Mouse (Mus musculus): ENCODE measurements at regions not wholly inside any gene's neighbourhood (a gene's known extent, or its start where the extent isn't known, plus 50 kb on each side); places are given as distances from the start of the nearest gene placed in this dataset.
A peak's percentile ranks its signal among the peaks of the same experiment; 100 is the strongest.

- DNase-seq (ENCODE audit: low spot score): no peak
Measured at GRCm38 (mm10) chr4:64812812-64813211, 311.2 kb upstream of the Pappa start.

GRCm38 (mm10) chr4:64832882-64833281 lies 291.1 kb upstream of the Pappa start:
- DNase-seq (ENCODE audit: low spot score): peak; percentile 39

DNA sequence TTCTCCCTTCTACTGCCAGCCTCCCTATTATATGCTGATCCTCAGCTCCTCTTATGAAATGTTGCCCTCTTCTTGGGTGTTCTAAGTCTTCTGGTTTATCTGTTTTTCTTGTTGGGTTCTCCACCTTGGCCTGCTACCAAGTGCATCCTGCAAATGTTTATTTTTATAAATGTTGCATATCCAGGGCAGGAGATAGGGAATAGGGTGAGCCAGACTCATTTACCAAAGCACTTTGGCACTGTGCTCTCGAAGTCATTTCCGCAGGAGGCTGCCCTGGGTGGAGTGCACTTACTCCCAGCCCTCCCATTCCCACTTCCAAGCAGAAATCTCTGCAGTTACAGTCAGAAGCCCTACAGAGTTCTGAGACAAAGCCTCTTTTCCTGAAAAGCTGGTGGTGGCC lies 249.5 kb upstream of the Pappa start:
- peak; percentile 60 for DNase-seq (ENCODE audit: low spot score)

DNA sequence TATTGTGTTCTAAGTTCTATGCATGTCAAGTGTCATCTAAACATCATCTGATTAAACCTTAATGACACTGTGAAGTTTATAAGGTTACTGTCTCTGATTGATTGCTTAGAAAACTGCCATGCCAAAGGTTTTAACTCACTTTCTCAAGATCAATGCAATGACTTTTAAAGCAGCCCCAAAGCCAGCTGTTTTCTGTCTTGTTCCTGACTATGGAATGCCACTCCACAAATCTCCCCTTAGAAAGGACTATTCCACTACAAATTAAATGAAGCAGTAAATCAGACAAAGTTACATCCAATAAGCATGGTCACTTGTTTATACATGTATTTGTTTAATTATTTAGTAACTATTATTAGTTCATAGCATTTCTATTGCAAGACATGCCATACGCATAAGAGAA lies 247.1 kb upstream of the Pappa start:
- DNase-seq (ENCODE audit: low spot score): no peak

GRCm38 (mm10) chr4:64897935-64898334 lies 226.0 kb upstream of the Pappa start:
- no peak for DNase-seq (ENCODE audit: low spot score)

GRCm38 (mm10) chr4:64901091-64901845 lies 222.7 kb upstream of the Pappa start:
- DNase-seq (ENCODE audit: low spot score): peak; percentile 63

DNA sequence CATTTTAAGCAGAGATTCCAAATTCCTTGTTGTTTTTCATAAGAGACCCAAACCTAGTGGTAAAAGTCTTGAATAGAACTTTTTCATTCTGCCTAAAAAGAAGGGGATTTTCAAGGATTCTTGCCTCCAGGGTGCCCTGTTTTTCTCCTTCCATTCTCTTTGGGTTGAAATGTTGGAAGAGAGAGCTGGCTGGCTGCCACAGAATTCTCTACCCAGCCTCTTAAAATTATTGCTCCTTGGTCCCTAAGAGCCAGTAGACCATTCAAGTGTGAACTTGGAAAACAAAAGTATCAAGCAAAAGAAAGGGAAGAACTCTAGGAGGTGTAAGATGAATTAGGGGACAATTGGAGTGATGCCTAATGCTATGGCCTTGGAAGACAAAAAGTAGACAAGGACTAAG lies 200.2 kb upstream of the Pappa start:
- DNase-seq (ENCODE audit: low spot score): peak; percentile 21

DNA sequence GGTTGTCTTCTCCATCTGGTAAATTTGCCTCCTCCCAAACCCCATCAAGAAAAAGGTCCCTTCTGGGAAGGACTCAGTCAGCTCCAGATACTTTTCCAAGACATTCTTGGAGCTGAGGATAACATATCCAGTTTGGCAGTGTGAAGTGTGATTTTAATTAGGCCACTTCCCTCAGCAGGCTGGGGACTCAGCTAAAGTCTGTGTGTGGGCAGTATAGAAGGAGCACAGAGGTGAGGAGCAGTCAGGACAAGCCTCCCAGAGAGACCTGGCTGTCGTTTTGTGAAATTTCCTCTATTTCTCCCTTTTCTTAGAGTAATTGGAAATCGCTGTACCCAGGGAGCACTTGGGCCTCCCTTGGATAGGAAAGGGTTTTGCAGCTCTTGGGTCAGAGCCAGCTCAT lies 195.4 kb upstream of the Pappa start:
- no peak for DNase-seq (ENCODE audit: low spot score)

GRCm38 (mm10) chr4:64945547-64945946 lies 178.4 kb upstream of the Pappa start:
- no peak for DNase-seq (ENCODE audit: low spot score)

DNA sequence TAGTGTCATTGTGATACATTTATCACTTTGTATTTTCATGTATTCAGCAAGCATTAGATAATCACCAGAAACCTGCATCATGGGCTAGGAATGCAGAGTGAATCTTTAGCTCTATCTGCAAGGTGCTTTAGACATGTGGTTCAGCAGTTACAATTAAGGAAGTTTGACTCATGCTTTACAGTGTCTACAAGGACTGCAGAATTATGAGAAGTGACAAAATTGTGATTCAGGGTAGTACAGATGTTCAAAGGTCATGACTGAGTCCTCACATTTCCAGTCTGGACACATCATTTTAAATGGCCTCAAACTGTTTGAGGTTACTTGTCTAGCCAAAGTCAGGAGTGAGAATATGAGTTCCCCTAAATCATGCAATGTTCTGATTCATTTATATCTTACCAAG lies 171.3 kb upstream of the Pappa start:
- DNase-seq (ENCODE audit: low spot score): no peak

- DNase-seq (ENCODE audit: low spot score): no peak
Measured at GRCm38 (mm10) chr4:64958843-64959242, 165.1 kb upstream of the Pappa start.

DNA sequence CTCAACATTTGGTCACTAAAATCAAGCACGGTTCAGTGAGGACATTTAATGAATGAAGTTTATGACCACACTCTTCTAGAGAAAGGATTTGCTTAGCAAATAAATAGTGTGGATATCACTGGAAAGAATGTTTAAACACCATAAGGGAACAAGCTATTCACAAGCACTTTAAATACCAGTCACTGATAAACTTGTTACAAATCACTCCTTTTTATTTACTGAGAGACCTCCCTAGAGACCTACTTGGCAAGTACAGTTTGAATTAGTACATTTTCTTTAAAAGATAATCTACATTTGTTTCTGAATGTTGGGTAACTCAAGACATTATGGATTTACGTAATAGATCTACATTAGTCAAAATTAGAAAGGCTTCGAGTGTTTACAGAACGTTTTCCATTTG lies 162.2 kb upstream of the Pappa start:
- peak; percentile 13 for DNase-seq (ENCODE audit: low spot score)
